Mouse (Mus musculus) limb, embryonic 10.5 days (tissue): ENCODE data around the gene Tmem233. TPM values are rescaled to one million over a fixed set of nuclear protein-coding genes. Genes with fewer than 3 reads are reported as not detected.

Experiments
- DNase-seq: peaks from one replicate; pipeline ENCODE4 v3.0.0-alpha.2; 2017; ENCODE audit warnings: low spot score
- H3K27ac ChIP-seq: fragments of 300-500 bp; sonication (generic); 2 replicates; pipeline ENCODE4 v1.5.1; 2016; ENCODE audit warnings: mild to moderate bottlenecking
- H3K27me3 ChIP-seq: fragments of 300-500 bp; sonication (generic); 2 replicates; pipeline ENCODE4 v1.6.1; 2016; ENCODE audit warnings: low read depth, mild to moderate bottlenecking; ENCODE audit not compliant: poor library complexity, severe bottlenecking
- H3K36me3 ChIP-seq: fragments of 300-500 bp; sonication (generic); 2 replicates; pipeline ENCODE4 v1.6.1; 2016; ENCODE audit warnings: mild to moderate bottlenecking, moderate library complexity
- H3K4me1 ChIP-seq: fragments of 300-500 bp; sonication (generic); 2 replicates; pipeline ENCODE4 v1.6.1; 2016
- H3K4me3 ChIP-seq: fragments of 300-500 bp; sonication (generic); 2 replicates; pipeline ENCODE4 v1.5.1; 2016; ENCODE audit warnings: mild to moderate bottlenecking, moderate library complexity
- H3K9me3 ChIP-seq: fragments of 300-500 bp; sonication (generic); replicated peaks from 2 replicates; pipeline ENCODE4 v1.6.1; 2016; ENCODE audit warnings: mild to moderate bottlenecking
- WGBS: fragments of 180-500 bp; shearing (Covaris S2); methylation state at CpG from one replicate; pipeline ENCODE4 v1.1.7; 2016; 5-methylcytosine and 5-hydroxymethylcytosine counted together
- polyA plus RNA-seq: library from polyadenylated mRNA; unstranded; fragments of >200 nt; fragmentation: Nextera tagmentation; extraction: Ambion mirVana; gene quantifications from 2 replicates; pipeline ENCODE4 v1.2.1, GENCODE M21; 2016

The Tmem233 gene
- polyA plus RNA-seq, 1 experiment from 2014 or later = not detected

- Histone ChIP-seq H3K27me3 (no peaks in the 10 kb centered on the region), H3K4me1 (peaks cover 17% of the 10 kb centered on the region), H3K9me3 (no peaks in the 10 kb centered on the region), H3K36me3 (peaks cover 32% of the 10 kb centered on the region), H3K27ac (peak within 1 kb of the TSS; percentile 93), H3K4me3 (peak within 1 kb of the TSS; percentile 89)
- WGBS = under 1% methylated on average over 46 of the region's 46 CpGs
- DNase-seq = peak; percentile 98
Observed at GRCm38 (mm10) chr5:116024327-116024739, 58.7 kb downstream of the Tmem233 start, which contains the start of gene Prkab1. Prkab1 (minus strand) TSS chr5:116024508.

- H3K27ac ChIP-seq = peak overlapping the region; percentile 93
- no peaks in the 10 kb centered on the region for H3K27me3 ChIP-seq
- H3K4me3 ChIP-seq = peak overlapping the region; percentile 89
- H3K9me3 ChIP-seq = no peaks in the 10 kb centered on the region
- H3K4me1 ChIP-seq = peaks cover 17% of the 10 kb centered on the region
- H3K36me3 ChIP-seq = peaks cover 37% of the 10 kb centered on the region
- no peak for DNase-seq
- 1% methylated on average over 28 of the region's 28 CpGs for WGBS
Observed at GRCm38 (mm10) chr5:116023821-116024284, 59.2 kb downstream of the Tmem233 start.

- Histone ChIP-seq H3K4me3 (peak overlapping the region; percentile 89), H3K27me3 (no peaks in the 10 kb centered on the region), H3K36me3 (peaks cover 42% of the 10 kb centered on the region), H3K4me1 (peaks cover 17% of the 10 kb centered on the region), H3K9me3 (no peaks in the 10 kb centered on the region), H3K27ac (peak overlapping the region; percentile 93)
- DNase-seq = no peak
- 30% methylated on average over 8 of the region's 8 CpGs for WGBS
Observed at GRCm38 (mm10) chr5:116023251-116023661, 59.8 kb downstream of the Tmem233 start.

GRCm38 (mm10) chr5:116022658-116023200 lies 60.3 kb downstream of the Tmem233 start:
- peak overlapping the region; percentile 89 for H3K4me3 ChIP-seq
- no peaks in the 10 kb centered on the region for H3K27me3 ChIP-seq
- H3K4me1 ChIP-seq = peaks cover 17% of the 10 kb centered on the region
- no peak for DNase-seq
- H3K9me3 ChIP-seq = no peaks in the 10 kb centered on the region
- H3K36me3 ChIP-seq = peaks cover 48% of the 10 kb centered on the region
- WGBS = 84% methylated on average over 7 of the region's 7 CpGs
- peak overlapping the region; percentile 93; the same call in 1 of the 2 replicates for H3K27ac ChIP-seq

- peaks cover 54% of the 10 kb centered on the region for H3K36me3 ChIP-seq
Observed at GRCm38 (mm10) chr5:116022131-116022530, 60.9 kb downstream of the Tmem233 start.

GRCm38 (mm10) chr5:116021552-116021951 lies 61.5 kb downstream of the Tmem233 start:
- Histone ChIP-seq H3K27ac (no peak overlapping the region), H3K4me3 (no peak overlapping the region), H3K36me3 (peaks cover 60% of the 10 kb centered on the region), H3K9me3 (no peaks in the 10 kb centered on the region), H3K4me1 (peaks cover 17% of the 10 kb centered on the region), H3K27me3 (no peaks in the 10 kb centered on the region)
- 91% methylated on average over 14 of the region's 14 CpGs for WGBS
- no peak for DNase-seq

More at GRCm38 (mm10) chr5:116022131-116022530, 60.9 kb downstream of the Tmem233 start:
- WGBS = 93% methylated on average over 12 of the region's 12 CpGs
- Histone ChIP-seq H3K27me3 (no peaks in the 10 kb centered on the region), H3K4me3 (no peak overlapping the region), H3K4me1 (peaks cover 17% of the 10 kb centered on the region), H3K27ac (no peak overlapping the region), H3K9me3 (no peaks in the 10 kb centered on the region)
- DNase-seq = no peak

- H3K4me3 ChIP-seq = no peak overlapping the region
- 57% methylated on average over 11 of the region's 11 CpGs for WGBS
- no peaks in the 10 kb centered on the region for H3K9me3 ChIP-seq
- no peak for DNase-seq
- H3K4me1 ChIP-seq = peaks cover 14% of the 10 kb centered on the region
- no peak overlapping the region for H3K27ac ChIP-seq
- peaks cover 81% of the 10 kb centered on the region for H3K36me3 ChIP-seq
- H3K27me3 ChIP-seq = no peaks in the 10 kb centered on the region
Observed at GRCm38 (mm10) chr5:116019371-116019770, 63.7 kb downstream of the Tmem233 start.

GRCm38 (mm10) chr5:116018784-116019183 lies 64.3 kb downstream of the Tmem233 start:
- no peaks in the 10 kb centered on the region for H3K27me3 ChIP-seq
- no peak for DNase-seq
- H3K4me1 ChIP-seq = peaks cover 14% of the 10 kb centered on the region
- WGBS = 89% methylated on average over 6 of the region's 6 CpGs
- no peaks in the 10 kb centered on the region for H3K9me3 ChIP-seq
- H3K27ac ChIP-seq = no peak overlapping the region
- H3K36me3 ChIP-seq = peaks cover 87% of the 10 kb centered on the region
- no peak overlapping the region for H3K4me3 ChIP-seq

GRCm38 (mm10) chr5:116018196-116018595 lies 64.8 kb downstream of the Tmem233 start:
- peaks cover 93% of the 10 kb centered on the region for H3K36me3 ChIP-seq
- no peak overlapping the region for H3K27ac ChIP-seq
- 94% methylated on average over 9 of the region's 9 CpGs for WGBS
- no peak overlapping the region for H3K4me3 ChIP-seq
- H3K27me3 ChIP-seq = no peaks in the 10 kb centered on the region
- no peak for DNase-seq
- H3K4me1 ChIP-seq = peaks cover 11% of the 10 kb centered on the region
- no peaks in the 10 kb centered on the region for H3K9me3 ChIP-seq

GRCm38 (mm10) chr5:116017391-116017790 lies 65.7 kb downstream of the Tmem233 start:
- DNase-seq = no peak
- Histone ChIP-seq H3K4me1 (peaks cover 3% of the 10 kb centered on the region), H3K9me3 (no peaks in the 10 kb centered on the region), H3K27ac (no peak overlapping the region), H3K27me3 (no peaks in the 10 kb centered on the region), H3K36me3 (peaks cover 99% of the 10 kb centered on the region), H3K4me3 (no peak overlapping the region)
- WGBS = 94% methylated on average over 8 of the region's 8 CpGs

GRCm38 (mm10) chr5:116016542-116016941 lies 66.5 kb downstream of the Tmem233 start:
- Histone ChIP-seq H3K27me3 (no peaks in the 10 kb centered on the region), H3K4me3 (no peak overlapping the region), H3K36me3 (peaks cover 92% of the 10 kb centered on the region), H3K4me1 (no peaks in the 10 kb centered on the region), H3K9me3 (no peaks in the 10 kb centered on the region), H3K27ac (no peak overlapping the region)
- no peak for DNase-seq
- 96% methylated on average over 5 of the region's 5 CpGs for WGBS

- WGBS = 94% methylated on average over 11 of the region's 11 CpGs
- Histone ChIP-seq H3K4me3 (no peak overlapping the region), H3K9me3 (no peaks in the 10 kb centered on the region), H3K27ac (no peak overlapping the region), H3K36me3 (peaks cover 69% of the 10 kb centered on the region), H3K4me1 (no peaks in the 10 kb centered on the region), H3K27me3 (no peaks in the 10 kb centered on the region)
- DNase-seq = no peak
Observed at GRCm38 (mm10) chr5:116014237-116014636, 68.8 kb downstream of the Tmem233 start.

- no peak overlapping the region for H3K27ac ChIP-seq
- peaks cover 65% of the 10 kb centered on the region for H3K36me3 ChIP-seq
- H3K27me3 ChIP-seq = no peaks in the 10 kb centered on the region
- H3K9me3 ChIP-seq = no peaks in the 10 kb centered on the region
- no peaks in the 10 kb centered on the region for H3K4me1 ChIP-seq
- no peak overlapping the region for H3K4me3 ChIP-seq
- DNase-seq = no peak
- 87% methylated on average over 8 of the region's 8 CpGs for WGBS
Observed at GRCm38 (mm10) chr5:116013821-116014220, 69.2 kb downstream of the Tmem233 start.
